Mouse (Mus musculus) olfactory bulb, adult 2 months (tissue): ENCODE results near the gene Hacl1.

Experiments
- CTCF ChIP-seq: fragments of 200-500 bp; IDR thresholded peaks from 2 replicates; pipeline ENCODE4 v1.5.1; 2012; ENCODE audit warnings: low read depth, mild to moderate bottlenecking, low read length, moderate library complexity; ENCODE audit not compliant: insufficient read depth
- POLR2A ChIP-seq: fragments of 200-500 bp; IDR thresholded peaks from 2 replicates; pipeline ENCODE4 v1.6.1; 2012; ENCODE audit warnings: mild to moderate bottlenecking, low read depth, low read length, moderate library complexity; ENCODE audit not compliant: insufficient read depth

DNA sequence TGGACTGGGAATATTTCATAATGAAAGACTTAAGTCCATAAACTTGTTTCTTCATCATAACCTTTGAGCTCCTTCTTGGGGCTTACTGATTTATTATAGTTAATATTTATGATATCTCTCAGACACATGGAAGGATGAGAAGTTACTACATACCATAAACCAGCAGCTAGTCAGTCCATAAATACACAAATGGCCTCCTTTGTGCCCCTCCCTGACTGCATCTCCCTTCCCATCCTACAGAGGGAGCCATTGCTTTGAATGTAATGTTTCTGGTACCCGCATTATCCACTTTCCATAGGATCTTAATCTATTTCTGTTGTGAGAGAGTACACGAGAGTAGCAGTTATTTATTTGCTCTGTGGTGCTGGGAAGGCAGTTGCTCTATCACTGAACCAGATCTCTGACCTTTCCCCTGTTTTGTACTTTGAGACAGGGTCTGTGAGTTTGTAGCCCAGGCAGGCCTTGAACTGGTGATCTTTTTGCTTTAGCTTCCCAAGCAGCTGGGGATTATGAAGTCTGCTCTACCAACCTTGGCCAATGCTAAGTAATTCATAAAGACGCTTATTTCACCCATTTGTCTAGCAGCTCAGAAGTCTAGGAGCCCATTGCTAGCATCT lies 4.0 kb upstream of the Hacl1 start:
- TF ChIP-seq CTCF (no peak), POLR2A (no peak)
